Mouse (Mus musculus) lung, postnatal 0 days (tissue): ENCODE results near the gene Spats1. TPM values are rescaled to one million over a fixed set of nuclear protein-coding genes. Genes with fewer than 3 reads are reported as not detected.

Experiments used
- ATAC-seq: fragments of 200-750 bp; cut with Nextera tagmentation; 2 replicates; pipeline ENCODE4 v1.8.0; 2017; ENCODE audit warnings: moderate library complexity
- DNase-seq: peaks from one replicate; pipeline ENCODE4 v3.0.0-alpha.2; 2016; ENCODE audit warnings: low spot score
- H3K27ac ChIP-seq: fragments of 300-500 bp; sonication (generic); 2 replicates; pipeline ENCODE4 v1.5.1; 2014; ENCODE audit warnings: antibody characterized with exemption, mild to moderate bottlenecking, low read length, mixed read lengths
- H3K27me3 ChIP-seq: fragments of 300-500 bp; sonication (generic); replicated peaks from 2 replicates; pipeline ENCODE4 v1.6.1; 2014; ENCODE audit warnings: low read length, mixed read lengths; ENCODE audit not compliant: insufficient read depth
- H3K36me3 ChIP-seq: fragments of 300-500 bp; sonication (generic); 2 replicates; pipeline ENCODE4 v1.6.1; 2014; ENCODE audit warnings: low read length, mixed read lengths; ENCODE audit not compliant: insufficient read depth
- H3K4me1 ChIP-seq: fragments of 300-500 bp; sonication (generic); 2 replicates; pipeline ENCODE4 v1.6.1; 2014; ENCODE audit warnings: antibody characterized with exemption, low read depth, low read length, mixed read lengths; ENCODE audit not compliant: insufficient read depth
- H3K4me2 ChIP-seq: fragments of 300-500 bp; sonication (generic); replicated peaks from 2 replicates; pipeline ENCODE4 v1.6.1; 2014; ENCODE audit warnings: low read depth, mild to moderate bottlenecking, low read length, moderate library complexity, mixed read lengths
- H3K4me3 ChIP-seq: fragments of 300-500 bp; sonication (generic); 2 replicates; pipeline ENCODE4 v1.5.1; 2014; ENCODE audit warnings: low read depth, low read length
- H3K9ac ChIP-seq: fragments of 300-500 bp; sonication (generic); replicated peaks from 2 replicates; pipeline ENCODE4 v1.6.1; 2014; ENCODE audit warnings: low read depth, mild to moderate bottlenecking
- H3K9me3 ChIP-seq: fragments of 300-500 bp; sonication (generic); 2 replicates; pipeline ENCODE4 v1.6.1; 2016; ENCODE audit warnings: low read length, mixed read lengths
- CTCF ChIP-seq: IDR thresholded peaks from 2 replicates; pipeline ENCODE4 v1.5.1; 2016; ENCODE audit warnings: antibody characterized with exemption, mild to moderate bottlenecking
- EP300 ChIP-seq: IDR thresholded peaks from 2 replicates; pipeline ENCODE4 v1.6.1; 2016; ENCODE audit warnings: antibody characterized with exemption, mild to moderate bottlenecking, control low read depth
- WGBS: fragments of 180-500 bp; shearing (Covaris S2); extraction: QIAGEN DNeasy Blood & Tissue Kit; methylation state at CpG from one replicate; pipeline ENCODE4 v1.1.7; 2014; 5-methylcytosine and 5-hydroxymethylcytosine counted together
- polyA plus RNA-seq: library from polyadenylated mRNA; unstranded; fragments of >200 nt; fragmentation: Nextera tagmentation; extraction: Ambion mirVana; gene quantifications from 2 replicates; pipeline ENCODE4 v1.2.1, GENCODE M21; 2015

The Spats1 gene
- polyA plus RNA-seq: 0.19 and 0.37 TPM in 2 replicates

DNA sequence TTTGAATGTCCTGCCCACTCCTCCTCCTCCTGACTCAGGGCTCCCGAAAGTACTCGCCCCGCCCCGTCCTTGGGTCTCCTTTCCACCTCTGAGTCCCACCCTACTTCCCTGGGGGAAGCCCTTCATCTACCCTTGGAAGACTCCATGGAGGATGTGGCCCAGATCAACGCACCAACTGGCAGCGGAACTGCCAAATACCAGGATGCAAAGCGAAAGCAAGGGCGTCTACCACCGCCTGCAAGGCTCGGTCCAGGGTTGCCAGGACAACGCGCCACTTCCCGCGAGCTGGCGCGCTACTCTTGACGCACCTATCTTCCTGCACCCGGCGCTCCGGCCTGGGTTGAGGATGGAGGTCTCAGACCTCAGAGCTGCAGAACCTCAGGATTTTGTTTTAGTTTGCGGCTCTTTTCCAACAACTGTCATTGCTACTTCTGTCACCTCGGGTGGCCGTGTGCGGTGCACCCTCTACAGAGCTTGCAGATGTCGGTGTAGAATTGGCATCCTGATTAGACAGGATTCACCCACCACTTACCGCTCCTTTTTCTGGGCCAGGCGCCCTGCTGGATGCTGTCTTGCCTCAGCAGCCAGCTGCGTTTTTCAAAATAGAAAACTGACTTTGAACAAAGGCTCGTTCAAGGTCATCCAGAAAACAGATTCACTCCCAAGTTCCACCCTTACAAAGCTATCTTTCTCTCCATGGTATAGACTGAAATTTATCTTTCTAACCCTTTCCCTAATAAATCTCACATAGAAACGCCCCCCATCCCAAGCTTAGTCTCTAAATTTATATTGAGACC is at the start of gene Spats1:
TSS of gene Spats1 (minus strand) at position 747 of the 797 bp plus-strand sequence.
- peak; percentile 63 for ATAC-seq
- no peaks in the 10 kb centered on the region for H3K36me3 ChIP-seq
- H3K9ac ChIP-seq: no peak within 1 kb of the TSS
- WGBS: 3% methylated on average over 30 of the region's 30 CpGs
- peak; percentile 65 for DNase-seq
- no peaks in the 10 kb centered on the region; the same call in 1 of the 2 replicates for H3K4me1 ChIP-seq
- H3K9me3 ChIP-seq: no peaks in the 10 kb centered on the region
- H3K4me3 ChIP-seq: peak within 1 kb of the TSS; percentile 28
- H3K27me3 ChIP-seq: no peaks in the 10 kb centered on the region
- no peak for TF ChIP-seq CTCF
- no peak for TF ChIP-seq EP300
- peak within 1 kb of the TSS; percentile 52 for H3K4me2 ChIP-seq
- H3K27ac ChIP-seq: no peak within 1 kb of the TSS

DNA sequence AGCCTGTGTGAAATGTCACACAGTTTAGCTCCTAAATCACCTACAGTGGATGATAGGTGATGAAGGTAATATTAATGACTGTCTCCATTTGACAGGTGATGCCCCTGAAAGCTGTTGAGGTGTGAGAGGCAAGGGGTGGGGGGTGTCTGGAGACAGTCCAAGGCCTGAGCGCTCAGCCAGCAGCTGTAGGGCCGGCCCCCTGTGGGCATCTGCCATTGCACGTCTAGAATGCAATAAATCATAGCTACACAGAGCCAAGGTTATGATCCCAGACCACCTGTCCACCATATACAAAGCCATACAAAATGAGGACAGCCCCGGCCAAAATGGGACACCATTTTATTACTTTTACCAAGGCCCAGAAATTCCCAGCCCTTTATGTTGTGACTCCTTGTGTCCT is 49.7 kb upstream of the Spats1 start:
- H3K4me2 ChIP-seq: no peak overlapping the region
- 61% methylated on average over 4 of the region's 4 CpGs for WGBS
- peaks cover 9% of the 10 kb centered on the region for H3K27me3 ChIP-seq
- no peak for DNase-seq
- H3K36me3 ChIP-seq: no peaks in the 10 kb centered on the region
- no peak overlapping the region for H3K9ac ChIP-seq
- no peak for TF ChIP-seq EP300
- no peak for TF ChIP-seq CTCF
- no peak overlapping the region for H3K4me3 ChIP-seq
- H3K27ac ChIP-seq: no peak overlapping the region
- peaks cover 4% of the 10 kb centered on the region; the same call in 1 of the 2 replicates for H3K4me1 ChIP-seq
- no peak for ATAC-seq
- no peaks in the 10 kb centered on the region for H3K9me3 ChIP-seq

DNA sequence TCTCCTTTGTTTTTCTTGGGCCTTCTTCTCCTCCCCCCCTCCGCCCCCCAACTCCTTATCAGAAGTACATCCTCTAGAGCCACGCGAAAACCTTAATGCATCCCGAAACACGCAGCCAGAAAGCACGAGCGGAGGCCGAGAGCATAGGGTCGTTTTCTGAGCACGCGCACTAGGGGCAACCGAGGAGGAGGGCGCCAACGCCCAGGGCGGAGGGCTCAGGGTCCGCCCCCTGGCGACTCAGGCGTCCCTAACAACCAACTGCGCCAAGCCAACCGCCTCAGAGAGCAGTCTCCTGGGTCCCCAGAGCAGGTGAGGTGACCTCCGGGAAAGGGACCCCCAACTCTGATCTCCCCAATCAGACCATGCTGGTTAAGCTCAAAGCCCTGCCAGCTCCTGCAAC is 48.0 kb upstream of the Spats1 start, which contains the start of gene Tcte1:
TSS of gene Tcte1 (plus strand) at position 172 of the 400 bp plus-strand sequence.
- H3K9me3 ChIP-seq: no peaks in the 10 kb centered on the region
- 0 out of 2 replicates have a peak within 1 kb of the TSS, but pooled peaks have one; percentile 23 for H3K9ac ChIP-seq
- peak within 1 kb of the TSS; percentile 20; the same call in 1 of the 2 replicates for H3K4me3 ChIP-seq
- H3K36me3 ChIP-seq: no peaks in the 10 kb centered on the region
- H3K27me3 ChIP-seq: 0 out of 2 replicates have a peak, but pooled peaks cover 3% of the 10 kb centered on the region
- no peak within 1 kb of the TSS for H3K27ac ChIP-seq
- peak within 1 kb of the TSS; percentile 51 for H3K4me2 ChIP-seq
- ATAC-seq (peak; percentile 62), DNase-seq (no peak)
- peaks cover 4% of the 10 kb centered on the region; the same call in 1 of the 2 replicates for H3K4me1 ChIP-seq
- TF ChIP-seq CTCF (peak; percentile 16; the same call in 1 of the 2 replicates), EP300 (no peak)
- WGBS: 1% methylated on average over 20 of the region's 21 CpGs

DNA sequence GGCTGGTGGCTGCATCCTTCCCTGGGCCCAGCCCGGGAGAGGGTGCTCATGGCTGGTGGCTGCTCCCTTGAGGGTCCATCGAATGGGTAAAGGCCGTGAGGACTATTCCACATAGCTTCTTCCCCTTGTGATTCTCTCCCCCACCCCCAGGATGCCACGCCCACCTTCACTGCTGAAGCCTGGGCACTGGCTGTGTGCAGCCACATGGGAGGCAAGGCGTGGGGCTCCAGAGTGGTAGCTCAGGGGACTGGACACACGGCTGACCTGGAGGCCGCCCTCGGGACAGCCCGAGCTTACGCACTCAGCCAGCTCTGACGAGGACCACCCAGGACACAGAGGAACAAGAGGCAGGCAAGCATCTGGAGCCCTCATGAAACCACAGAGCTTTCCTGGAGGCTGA is 44.9 kb upstream of the Spats1 start:
- H3K27ac ChIP-seq: no peak overlapping the region
- no peak overlapping the region for H3K4me2 ChIP-seq
- WGBS: 79% methylated on average over 11 of the region's 11 CpGs
- ATAC-seq (no peak), DNase-seq (no peak)
- no peaks in the 10 kb centered on the region for H3K36me3 ChIP-seq
- peaks cover 4% of the 10 kb centered on the region; the same call in 1 of the 2 replicates for H3K4me1 ChIP-seq
- TF ChIP-seq CTCF (no peak), EP300 (no peak)
- no peak overlapping the region for H3K4me3 ChIP-seq
- no peaks in the 10 kb centered on the region for H3K9me3 ChIP-seq
- H3K9ac ChIP-seq: no peak overlapping the region
- 0 out of 2 replicates have a peak, but pooled peaks cover 3% of the 10 kb centered on the region for H3K27me3 ChIP-seq

DNA sequence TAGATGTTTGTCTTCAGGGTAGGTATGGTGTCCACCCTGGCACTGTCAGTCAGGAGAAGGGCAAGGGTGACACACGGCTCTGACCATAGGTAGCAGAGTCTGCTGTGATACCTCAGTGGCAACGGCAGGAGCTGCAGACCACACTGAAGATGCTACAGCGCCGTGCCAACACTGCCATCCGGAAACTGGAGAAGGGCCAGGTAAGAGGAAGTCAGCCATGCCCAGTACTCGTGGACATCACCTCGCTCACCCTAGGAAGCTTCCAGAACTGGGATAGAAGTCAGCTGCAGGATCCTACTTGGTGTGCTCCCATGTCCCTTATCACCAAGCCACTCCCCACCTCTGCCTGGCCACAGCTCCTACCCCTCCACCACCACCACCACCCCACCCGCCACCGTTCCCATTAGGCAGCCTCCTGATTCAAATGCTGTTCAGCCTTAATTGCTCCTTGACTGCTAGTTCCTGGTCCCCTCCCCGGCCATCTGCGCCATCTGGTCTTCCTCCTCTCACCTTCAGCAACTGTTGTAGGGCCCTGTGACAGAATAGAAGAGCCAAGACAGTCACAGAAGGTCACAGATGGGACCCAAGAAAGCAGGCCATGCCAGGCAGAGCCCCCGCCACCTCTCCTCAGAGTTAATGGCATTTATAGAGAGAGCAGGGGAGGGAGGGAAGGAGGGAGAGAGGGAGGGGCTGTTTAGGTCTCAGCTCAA is 43.7 kb upstream of the Spats1 start:
- WGBS: 82% methylated on average over 12 of the region's 12 CpGs
- H3K27ac ChIP-seq: no peak overlapping the region
- TF ChIP-seq EP300 (no peak), CTCF (no peak)

DNA sequence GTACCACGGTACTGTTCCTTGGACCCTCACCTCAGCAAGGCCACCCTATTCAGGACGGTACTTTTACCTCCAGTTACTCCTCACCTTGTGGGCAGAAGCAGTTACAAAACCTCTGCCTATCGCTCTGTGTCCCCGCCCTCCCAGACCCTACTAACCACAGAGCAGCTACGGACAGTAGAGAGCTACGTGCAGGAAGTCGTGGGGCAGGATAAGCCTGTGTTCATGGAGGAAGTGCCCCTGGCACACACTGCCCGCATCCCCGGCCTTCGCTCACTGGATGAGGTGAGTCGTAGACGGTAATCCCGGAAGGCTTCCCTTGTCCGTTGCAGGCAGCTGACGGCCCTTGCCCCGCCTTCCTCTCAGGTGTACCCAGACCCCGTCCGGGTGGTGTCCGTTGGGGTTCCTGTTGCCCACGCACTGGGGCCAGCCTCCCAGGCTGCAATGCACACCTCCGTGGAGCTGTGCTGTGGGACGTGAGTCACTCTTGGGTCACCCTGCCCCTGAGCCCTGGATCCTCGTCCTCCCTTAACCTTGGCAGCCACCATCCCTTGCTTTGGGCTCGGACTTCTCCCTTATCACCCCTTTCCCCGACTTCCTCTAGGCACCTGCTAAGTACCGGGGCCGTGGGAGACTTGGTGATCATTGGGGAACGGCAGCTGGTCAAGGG is 42.5 kb upstream of the Spats1 start:
- Histone ChIP-seq H3K27ac (no peak overlapping the region), H3K4me1 (no peaks in the 10 kb centered on the region), H3K4me2 (no peak overlapping the region), H3K27me3 (no peaks in the 10 kb centered on the region), H3K36me3 (no peaks in the 10 kb centered on the region), H3K4me3 (no peak overlapping the region), H3K9me3 (no peaks in the 10 kb centered on the region), H3K9ac (no peak overlapping the region)
- TF ChIP-seq EP300: no peak
- no peak for TF ChIP-seq CTCF
- 86% methylated on average over 28 of the region's 28 CpGs for WGBS
- ATAC-seq (no peak), DNase-seq (no peak)

More for the DNA sequence above, 43.7 kb upstream of the Spats1 start:
- DNase-seq: no peak
- no peak for ATAC-seq
- Histone ChIP-seq H3K4me3 (no peak overlapping the region), H3K27me3 (no peaks in the 10 kb centered on the region), H3K36me3 (no peaks in the 10 kb centered on the region), H3K4me1 (peaks cover 4% of the 10 kb centered on the region; the same call in 1 of the 2 replicates), H3K9ac (no peak overlapping the region), H3K9me3 (no peaks in the 10 kb centered on the region), H3K4me2 (no peak overlapping the region)
